Mouse (Mus musculus) testis, adult 2 months (tissue): Measurements from ENCODE around the gene Col4a1. TPM values are rescaled to one million over a fixed set of nuclear protein-coding genes. Genes with fewer than 3 reads are reported as not detected.

Experiments used
- H3K27ac ChIP-seq: fragments of 200-500 bp; 2 replicates; pipeline ENCODE4 v1.5.1; 2012; ENCODE audit warnings: low read depth, low read length; ENCODE audit not compliant: control insufficient read depth, insufficient read depth
- H3K27me3 ChIP-seq: fragments of 200-500 bp; 2 replicates; pipeline ENCODE4 v1.6.1; 2012; ENCODE audit warnings: mild to moderate bottlenecking, low read length, moderate library complexity; ENCODE audit not compliant: control insufficient read depth, insufficient read depth
- H3K36me3 ChIP-seq: fragments of 200-500 bp; 2 replicates; pipeline ENCODE4 v1.6.1; 2012; ENCODE audit warnings: mild to moderate bottlenecking, low read length; ENCODE audit not compliant: control insufficient read depth, insufficient read depth
- H3K4me1 ChIP-seq: fragments of 200-500 bp; 2 replicates; pipeline ENCODE4 v1.6.1; 2012; ENCODE audit warnings: low read length; ENCODE audit not compliant: control insufficient read depth, insufficient read depth
- H3K4me3 ChIP-seq: fragments of 200-500 bp; 2 replicates; pipeline ENCODE4 v1.5.1; 2012; ENCODE audit warnings: low read depth, mild to moderate bottlenecking, low read length, moderate library complexity, mixed read lengths; ENCODE audit not compliant: control insufficient read depth
- CTCF ChIP-seq: fragments of 200-500 bp; IDR thresholded peaks from 2 replicates; pipeline ENCODE4 v1.5.1; 2012; ENCODE audit warnings: low read depth, mild to moderate bottlenecking, inconsistent platforms, low read length, moderate library complexity; ENCODE audit not compliant: control insufficient read depth, insufficient read depth, insufficient replicate concordance
- POLR2A ChIP-seq: fragments of 200-500 bp; IDR thresholded peaks from 2 replicates; pipeline ENCODE4 v1.6.1; 2012; ENCODE audit warnings: low read depth, mild to moderate bottlenecking, inconsistent platforms, low read length, moderate library complexity; ENCODE audit not compliant: control insufficient read depth
- polyA plus RNA-seq: library from polyadenylated mRNA; depleted of rRNA; stranded (reverse); fragments of >200 nt; gene quantifications from 2 replicates; pipeline ENCODE4 v1.2.3, GENCODE M21; 2012; rRNA removed

The Col4a1 gene
- polyA plus RNA-seq, 1 experiment, result 18.8 TPM

DNA sequence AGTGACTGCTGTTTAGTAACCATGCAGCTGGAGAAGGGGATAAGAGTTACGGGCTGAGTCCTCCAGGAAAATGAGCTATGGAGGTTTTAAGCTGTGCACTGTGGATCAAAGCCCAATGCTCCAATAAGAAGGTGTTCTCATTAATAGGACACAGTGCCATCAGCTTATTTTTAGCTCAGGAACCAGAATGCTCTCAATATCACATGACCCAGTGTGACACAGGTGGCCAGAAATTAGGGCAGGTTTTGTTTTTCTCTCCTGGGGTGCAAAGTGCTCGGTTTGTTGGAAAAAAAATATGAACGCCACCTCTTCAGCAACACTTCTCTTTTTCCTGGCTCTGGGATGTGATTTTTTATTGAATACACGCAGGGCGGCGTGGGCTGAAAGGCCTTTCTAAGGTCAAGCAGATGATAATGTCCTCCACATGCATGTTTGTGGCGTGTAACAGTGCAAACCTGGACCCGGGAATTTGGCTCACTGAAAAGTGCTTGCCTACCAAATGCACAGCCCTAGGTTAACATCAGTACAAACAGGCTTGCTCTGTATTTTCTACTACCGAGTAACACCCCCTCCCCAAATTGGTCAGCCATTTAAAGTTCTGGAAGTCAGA lies 163.3 kb downstream of the Col4a1 start:
- Histone ChIP-seq H3K27me3 (no peaks in the 10 kb centered on the region), H3K27ac (no peak overlapping the region), H3K4me1 (no peaks in the 10 kb centered on the region), H3K36me3 (no peaks in the 10 kb centered on the region), H3K4me3 (no peak overlapping the region)
- TF ChIP-seq CTCF (no peak), POLR2A (no peak)

DNA sequence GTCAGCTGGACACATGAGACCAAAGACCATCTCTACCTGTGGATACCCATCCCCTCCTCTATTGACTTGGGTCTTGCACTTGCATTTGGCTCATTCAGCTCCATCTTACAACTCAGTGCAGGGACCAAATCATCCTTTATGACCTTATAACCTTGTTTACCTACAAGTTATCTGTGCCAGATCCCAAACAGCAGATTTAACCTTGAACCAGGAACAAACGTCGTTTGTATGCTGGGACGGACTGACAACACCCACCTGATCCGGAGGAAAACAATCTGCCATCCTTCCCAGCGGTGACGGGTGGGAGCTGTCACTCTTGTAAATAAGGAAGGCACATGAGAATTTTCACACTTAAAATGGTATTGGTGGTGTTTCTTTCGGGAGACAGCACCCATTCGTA lies 163.8 kb downstream of the Col4a1 start:
- H3K27me3 ChIP-seq, result no peaks in the 10 kb centered on the region

More for the DNA sequence above, 163.8 kb downstream of the Col4a1 start:
- Histone ChIP-seq H3K27ac (no peak overlapping the region), H3K4me1 (no peaks in the 10 kb centered on the region), H3K4me3 (no peak overlapping the region), H3K36me3 (no peaks in the 10 kb centered on the region)
- TF ChIP-seq CTCF, result no peak
- no peak for TF ChIP-seq POLR2A

Other genes starting within 250 kb of the Col4a1 start
- gene Col4a2, start within 50 bp of the Col4a1 start, polyA plus RNA-seq, result 8.4 and 9.0 TPM in 2 replicates
- gene Rab20, start 165.9 kb upstream of the Col4a1 start, polyA plus RNA-seq, result 16.1 and 22.8 TPM in 2 replicates
- 62.2 and 65.5 TPM in 2 replicates for gene Naxd, start 184.7 kb upstream of the Col4a1 start, polyA plus RNA-seq
- 19.5 and 21.5 TPM in 2 replicates for gene Cars2, start 238.0 kb upstream of the Col4a1 start, polyA plus RNA-seq
- gene Ing1, start 242.7 kb upstream of the Col4a1 start, polyA plus RNA-seq, result 41.4 and 54.8 TPM in 2 replicates